Mouse (Mus musculus): ENCODE measurements at regions not wholly inside any gene's neighbourhood (a gene's known extent, or its start where the extent isn't known, plus 50 kb on each side); places are given as distances from the start of the nearest gene placed in this dataset.

- peak in 1 of 2 experiments; percentile 41 for DNase-seq (ENCODE audit: low spot score in 2 of 2)
Observed at GRCm38 (mm10) chr15:21836110-21836509, 712.7 kb upstream of the Cdh18 start.

DNA sequence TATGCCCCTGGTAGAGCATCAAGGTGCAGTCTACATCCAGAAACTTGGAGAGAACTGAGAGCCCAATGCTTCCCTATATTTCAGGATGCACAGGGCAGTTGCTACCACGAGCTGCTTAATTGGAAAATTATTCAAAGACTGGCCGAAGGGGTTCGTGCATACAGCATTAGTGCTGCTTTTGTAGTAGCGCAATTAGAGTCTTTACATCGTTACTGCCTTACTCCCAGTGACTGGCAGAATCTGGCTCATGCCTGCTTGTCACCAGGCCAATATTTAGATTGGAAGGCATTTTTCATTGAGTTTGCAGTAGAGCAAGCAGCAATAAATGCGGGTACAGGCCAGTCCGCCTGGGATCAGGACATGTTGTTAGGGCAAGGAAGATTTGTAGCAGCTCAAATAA is 690.3 kb upstream of the Cdh18 start:
- DNase-seq (ENCODE audit: low spot score in 2 of 2) = no peak

- DNase-seq (ENCODE audit: low spot score in 2 of 2) = peak in 1 of 2 experiments; percentile 65
Observed at GRCm38 (mm10) chr15:21885181-21885580, 663.6 kb upstream of the Cdh18 start.

Data from left cerebral cortex, adult 8-10 months (tissue).